Mouse (Mus musculus): Measurements from ENCODE around the gene Gjb5. TPM values are rescaled to one million over a fixed set of nuclear protein-coding genes. Genes with fewer than 3 reads are reported as not detected.

Gjb5 gene
- total RNA-seq, 2 experiments from 2014 or later: not detected

DNA sequence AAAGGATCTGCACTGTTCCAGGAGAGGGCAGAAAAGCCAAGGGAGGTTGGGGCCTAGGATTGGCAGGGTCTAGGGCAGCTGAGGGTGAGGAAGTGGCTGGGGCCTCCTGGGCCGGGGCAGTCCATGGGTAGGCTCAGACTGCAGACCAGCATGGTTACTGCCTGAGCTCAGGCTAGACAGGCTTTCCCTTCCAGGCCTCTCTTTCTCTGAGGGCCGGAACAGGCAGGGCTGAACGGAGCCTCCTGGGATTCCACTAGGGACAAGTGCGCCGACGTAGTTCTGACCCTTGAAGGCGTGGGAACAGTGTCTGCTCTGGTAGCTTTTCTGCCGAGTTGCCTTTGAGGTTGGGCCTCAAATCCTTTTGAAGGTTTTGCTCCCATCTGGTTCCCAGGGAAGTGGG lies 42.2 kb downstream of the Gjb5 start:
- ATAC-seq (replicated peaks; ENCODE audit: low FRiP score, poor library complexity, severe bottlenecking): no peak

- ATAC-seq (replicated peaks; ENCODE audit: low FRiP score, poor library complexity, severe bottlenecking): no peak
These were observed 43.4 kb downstream of the Gjb5 start for GRCm38 (mm10) chr4:127314585-127314984.

DNA sequence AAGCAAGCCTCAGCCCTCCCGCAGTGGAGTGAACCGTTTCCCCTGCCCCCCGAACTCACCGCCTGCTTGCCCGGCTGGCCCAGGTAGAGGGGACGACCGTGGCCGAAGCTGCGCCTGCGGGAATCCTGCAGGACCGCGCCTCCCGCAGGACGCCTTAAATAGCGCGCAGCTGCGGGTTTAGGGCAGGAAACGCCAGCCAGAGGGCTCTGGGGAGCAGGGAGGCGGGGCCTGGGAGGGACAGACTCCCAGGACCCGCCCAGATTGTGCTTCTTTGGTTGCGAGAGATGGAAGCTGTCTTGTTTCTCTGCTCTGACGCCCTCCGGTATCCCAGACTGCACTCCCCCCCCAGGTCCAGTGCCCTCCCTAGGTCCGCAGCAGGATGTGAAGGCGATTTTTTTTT lies 44.1 kb downstream of the Gjb5 start, which contains the start of gene Gja4:
TSS of gene Gja4 (minus strand) at position 179 of the 400 bp plus-strand sequence.
- no peak for ATAC-seq (replicated peaks; ENCODE audit: low FRiP score, poor library complexity, severe bottlenecking)

GRCm38 (mm10) chr4:127312349-127312748 lies 45.6 kb downstream of the Gjb5 start:
- ATAC-seq (replicated peaks; ENCODE audit: low FRiP score, poor library complexity, severe bottlenecking): no peak

- ATAC-seq (replicated peaks; ENCODE audit: low FRiP score, poor library complexity, severe bottlenecking): no peak
These were observed 46.4 kb downstream of the Gjb5 start for GRCm38 (mm10) chr4:127311561-127311960.

GRCm38 (mm10) chr4:127306915-127307314 lies 51.1 kb downstream of the Gjb5 start:
- ATAC-seq (replicated peaks; ENCODE audit: low FRiP score, poor library complexity, severe bottlenecking): no peak

Other genes with a start within 250 kb of the Gjb5 start
- gene Tmem35b, start 234.5 kb downstream of the Gjb5 start, total RNA-seq (2015; ENCODE audit: low replicate concordance): 4.3 and 11.3 TPM in 2 replicates
- gene Tmem35b, start 234.5 kb downstream of the Gjb5 start, total RNA-seq (2017; ENCODE audit: low replicate concordance): 0.45 and 2.3 TPM in 2 replicates
- gene Dlgap3, start 189.0 kb downstream of the Gjb5 start, total RNA-seq (2015; ENCODE audit: low replicate concordance): not detected in 2 replicates
- not detected in 2 replicates for gene Dlgap3, start 189.0 kb downstream of the Gjb5 start, total RNA-seq (2017; ENCODE audit: low replicate concordance)
- gene Smim12, start 114.4 kb downstream of the Gjb5 start, total RNA-seq (2015; ENCODE audit: low replicate concordance): 3.8 and 4.0 TPM in 2 replicates
- gene Smim12, start 114.4 kb downstream of the Gjb5 start, total RNA-seq (2017; ENCODE audit: low replicate concordance): 7.1 and 11.1 TPM in 2 replicates
- not detected in 2 replicates for gene Gja4, start 44.1 kb downstream of the Gjb5 start, total RNA-seq (2015; ENCODE audit: low replicate concordance)
- gene Gja4, start 44.1 kb downstream of the Gjb5 start, total RNA-seq (2017; ENCODE audit: low replicate concordance): not detected in 2 replicates
- 0.84 TPM in 1 of 2 replicates, not detected in the other for gene Gjb3, start 27.3 kb downstream of the Gjb5 start, total RNA-seq (2015; ENCODE audit: low replicate concordance)
- gene Gjb3, start 27.3 kb downstream of the Gjb5 start, total RNA-seq (2017; ENCODE audit: low replicate concordance): not detected in 2 replicates
- gene Gjb4, start 4.1 kb downstream of the Gjb5 start, total RNA-seq (2015; ENCODE audit: low replicate concordance): not detected in 2 replicates
- not detected in 2 replicates for gene Gjb4, start 4.1 kb downstream of the Gjb5 start, total RNA-seq (2017; ENCODE audit: low replicate concordance)

Measured in erythroid progenitor cell, adult 5-6 weeks (primary cell).